Mouse (Mus musculus): ENCODE measurements around the gene 1810055G02Rik. TPM values are rescaled to one million over a fixed set of nuclear protein-coding genes. Genes with fewer than 3 reads are reported as not detected.
A peak's percentile ranks its signal among the peaks of the same experiment; 100 is the strongest.

The 1810055G02Rik gene
- total and polyA plus RNA-seq, 3 experiments: 7.3 to 22.4 (median 12.5) TPM

- no peak for DNase-seq (ENCODE audit: low spot score)
- Histone ChIP-seq H3K27me3 (ENCODE audit: insufficient read depth, low read length) (no peaks in the 10 kb centered on the region), H3K4me1 (ENCODE audit: insufficient read depth, low read depth, low read length) (peaks cover 6% of the 10 kb centered on the region), H3K36me3 (replicated peaks) (peaks cover 60% of the 10 kb centered on the region), H3K9me3 (replicated peaks) (no peaks in the 10 kb centered on the region), H3K4me3 (ENCODE audit: low read depth, low read length) (no peak overlapping the region)
- no peak for TF ChIP-seq POLR2AphosphoS5 (IDR thresholded peaks at IDR 0.05; ENCODE audit: insufficient replicate concordance, low read depth, low read length)
- TF ChIP-seq CTCF (IDR thresholded peaks at IDR 0.05; ENCODE audit: low read depth, low read length): no peak
- TF ChIP-seq GATA1 (IDR thresholded peaks at IDR 0.05; ENCODE audit: borderline replicate concordance, low read length): no peak
- no peak for TF ChIP-seq GATA2 (IDR thresholded peaks at IDR 0.05; ENCODE audit: borderline replicate concordance, low read depth, low read length)
- TF ChIP-seq TAL1 (conservative IDR thresholded peaks at IDR 0.05; ENCODE audit: low read depth, low read length): no peak
- ATAC-seq (ENCODE audit: extremely low read depth, insufficient number of reproducible peaks, low FRiP score, poor library complexity, severe bottlenecking): no peak
Observed at GRCm38 (mm10) chr19:3718481-3719361, 10.6 kb downstream of the 1810055G02Rik start.

GRCm38 (mm10) chr19:3719362-3719891 is 11.3 kb downstream of the 1810055G02Rik start:
- H3K27me3 ChIP-seq (ENCODE audit: insufficient read depth, low read length): no peaks in the 10 kb centered on the region
- DNase-seq (ENCODE audit: low spot score) (no peak), ATAC-seq (ENCODE audit: extremely low read depth, insufficient number of reproducible peaks, low FRiP score, poor library complexity, severe bottlenecking) (no peak)
- H3K9me3 ChIP-seq (replicated peaks): no peaks in the 10 kb centered on the region
- no peak overlapping the region for H3K4me3 ChIP-seq (ENCODE audit: low read depth, low read length)
- peaks cover 3% of the 10 kb centered on the region; the same call in 1 of the 2 replicates for H3K4me1 ChIP-seq (ENCODE audit: insufficient read depth, low read depth, low read length)
- TF ChIP-seq GATA2 (IDR thresholded peaks at IDR 0.05; ENCODE audit: borderline replicate concordance, low read depth, low read length) (no peak), POLR2AphosphoS5 (IDR thresholded peaks at IDR 0.05; ENCODE audit: insufficient replicate concordance, low read depth, low read length) (no peak), GATA1 (IDR thresholded peaks at IDR 0.05; ENCODE audit: borderline replicate concordance, low read length) (no peak), TAL1 (conservative IDR thresholded peaks at IDR 0.05; ENCODE audit: low read depth, low read length) (no peak)
- peaks cover 53% of the 10 kb centered on the region for H3K36me3 ChIP-seq (replicated peaks)

DNA sequence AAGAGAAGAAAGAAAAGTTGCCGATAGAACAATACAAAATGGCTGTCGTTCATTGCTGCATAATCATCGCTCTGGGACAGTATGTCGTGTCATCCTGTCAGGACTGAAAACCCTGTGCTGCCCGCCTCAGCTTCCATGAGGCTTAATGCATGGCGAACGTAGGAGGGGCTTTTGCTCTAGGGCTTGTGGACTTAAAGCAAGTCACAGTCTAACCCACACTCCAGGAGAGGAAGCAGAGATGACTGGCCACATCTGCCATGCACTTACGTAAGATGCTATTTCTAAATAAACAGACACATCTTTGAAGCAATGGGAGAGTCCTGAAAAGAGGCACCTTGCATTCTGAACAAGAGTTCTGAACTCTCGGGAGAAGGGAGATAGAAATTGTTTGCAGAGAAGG is 15.1 kb downstream of the 1810055G02Rik start:
- DNase-seq (ENCODE audit: low spot score) (no peak), ATAC-seq (ENCODE audit: extremely low read depth, insufficient number of reproducible peaks, low FRiP score, poor library complexity, severe bottlenecking) (no peak)
- peaks cover 15% of the 10 kb centered on the region for H3K36me3 ChIP-seq (replicated peaks)
- no peak overlapping the region for H3K4me3 ChIP-seq (ENCODE audit: low read depth, low read length)
- no peaks in the 10 kb centered on the region for H3K27me3 ChIP-seq (ENCODE audit: insufficient read depth, low read length)
- H3K9me3 ChIP-seq (replicated peaks): no peaks in the 10 kb centered on the region
- H3K4me1 ChIP-seq (ENCODE audit: insufficient read depth, low read depth, low read length): peaks cover 3% of the 10 kb centered on the region; the same call in 1 of the 2 replicates
- TF ChIP-seq TAL1 (conservative IDR thresholded peaks at IDR 0.05; ENCODE audit: low read depth, low read length): no peak
- no peak for TF ChIP-seq GATA1 (IDR thresholded peaks at IDR 0.05; ENCODE audit: borderline replicate concordance, low read length)
- TF ChIP-seq CTCF (IDR thresholded peaks at IDR 0.05; ENCODE audit: low read depth, low read length): no peak
- TF ChIP-seq POLR2AphosphoS5 (IDR thresholded peaks at IDR 0.05; ENCODE audit: insufficient replicate concordance, low read depth, low read length): no peak
- no peak for TF ChIP-seq GATA2 (IDR thresholded peaks at IDR 0.05; ENCODE audit: borderline replicate concordance, low read depth, low read length)

- Histone ChIP-seq H3K9me3 (replicated peaks) (no peaks in the 10 kb centered on the region), H3K4me1 (ENCODE audit: insufficient read depth, low read depth, low read length) (peaks cover 3% of the 10 kb centered on the region; the same call in 1 of the 2 replicates), H3K36me3 (replicated peaks) (peaks cover 8% of the 10 kb centered on the region), H3K4me3 (ENCODE audit: low read depth, low read length) (no peak overlapping the region), H3K27me3 (ENCODE audit: insufficient read depth, low read length) (peaks cover 2% of the 10 kb centered on the region; the same call in 1 of the 2 replicates)
- TF ChIP-seq POLR2AphosphoS5 (IDR thresholded peaks at IDR 0.05; ENCODE audit: insufficient replicate concordance, low read depth, low read length) (no peak), CTCF (IDR thresholded peaks at IDR 0.05; ENCODE audit: low read depth, low read length) (0 out of 2 replicates have a peak, but pooled peaks have one; percentile 9)
- DNase-seq (ENCODE audit: low spot score): no peak
- no peak for ATAC-seq (ENCODE audit: extremely low read depth, insufficient number of reproducible peaks, low FRiP score, poor library complexity, severe bottlenecking)
Observed at GRCm38 (mm10) chr19:3723904-3724303, 15.8 kb downstream of the 1810055G02Rik start.

GRCm38 (mm10) chr19:3724779-3725178 is 16.7 kb downstream of the 1810055G02Rik start:
- Histone ChIP-seq H3K27me3 (ENCODE audit: insufficient read depth, low read length) (peaks cover 2% of the 10 kb centered on the region; the same call in 1 of the 2 replicates), H3K36me3 (replicated peaks) (no peaks in the 10 kb centered on the region), H3K4me3 (ENCODE audit: low read depth, low read length) (no peak overlapping the region), H3K4me1 (ENCODE audit: insufficient read depth, low read depth, low read length) (no peaks in the 10 kb centered on the region), H3K9me3 (replicated peaks) (no peaks in the 10 kb centered on the region)
- DNase-seq (ENCODE audit: low spot score) (no peak), ATAC-seq (ENCODE audit: extremely low read depth, insufficient number of reproducible peaks, low FRiP score, poor library complexity, severe bottlenecking) (no peak)
- TF ChIP-seq GATA1 (IDR thresholded peaks at IDR 0.05; ENCODE audit: borderline replicate concordance, low read length): no peak
- TF ChIP-seq CTCF (IDR thresholded peaks at IDR 0.05; ENCODE audit: low read depth, low read length): peak; percentile 44

DNA sequence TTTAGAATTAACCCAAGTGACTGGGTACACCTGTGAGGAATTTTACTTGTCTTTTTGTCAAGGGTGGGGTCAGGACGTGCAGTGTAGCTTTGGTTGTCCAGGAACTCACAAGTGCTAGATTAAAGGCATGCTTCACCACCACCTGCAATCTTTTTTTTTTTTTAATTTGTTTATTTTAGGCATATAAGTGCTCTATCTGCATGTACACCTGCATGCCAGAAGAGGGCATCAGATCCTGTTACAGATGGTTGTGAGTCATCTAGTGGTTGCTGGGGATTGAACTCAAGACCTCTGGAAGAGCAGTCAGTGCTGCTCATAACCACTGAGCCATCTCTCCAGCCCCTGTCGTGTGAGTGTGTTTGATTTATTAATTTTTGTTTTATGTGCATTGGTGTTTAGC is 20.8 kb downstream of the 1810055G02Rik start:
- H3K4me3 ChIP-seq (ENCODE audit: low read depth, low read length): no peak overlapping the region
- DNase-seq (ENCODE audit: low spot score) (no peak), ATAC-seq (ENCODE audit: extremely low read depth, insufficient number of reproducible peaks, low FRiP score, poor library complexity, severe bottlenecking) (no peak)
- no peaks in the 10 kb centered on the region for H3K4me1 ChIP-seq (ENCODE audit: insufficient read depth, low read depth, low read length)
- peaks cover 3% of the 10 kb centered on the region; the same call in 1 of the 2 replicates for H3K27me3 ChIP-seq (ENCODE audit: insufficient read depth, low read length)
- TF ChIP-seq GATA1 (IDR thresholded peaks at IDR 0.05; ENCODE audit: borderline replicate concordance, low read length): no peak
- TF ChIP-seq POLR2AphosphoS5 (IDR thresholded peaks at IDR 0.05; ENCODE audit: insufficient replicate concordance, low read depth, low read length): no peak
- TF ChIP-seq CTCF (IDR thresholded peaks at IDR 0.05; ENCODE audit: low read depth, low read length): no peak
- H3K9me3 ChIP-seq (replicated peaks): no peaks in the 10 kb centered on the region
- no peaks in the 10 kb centered on the region for H3K36me3 ChIP-seq (replicated peaks)

Data from G1E (cell line).